Mouse (Mus musculus): ENCODE measurements around the gene Hist1h2be.
"Not testable (repeated sequence)": the region's sequence is repeated elsewhere in the genome, so short reads cannot be mapped to it uniquely, and the experiment has no call there.

DNA sequence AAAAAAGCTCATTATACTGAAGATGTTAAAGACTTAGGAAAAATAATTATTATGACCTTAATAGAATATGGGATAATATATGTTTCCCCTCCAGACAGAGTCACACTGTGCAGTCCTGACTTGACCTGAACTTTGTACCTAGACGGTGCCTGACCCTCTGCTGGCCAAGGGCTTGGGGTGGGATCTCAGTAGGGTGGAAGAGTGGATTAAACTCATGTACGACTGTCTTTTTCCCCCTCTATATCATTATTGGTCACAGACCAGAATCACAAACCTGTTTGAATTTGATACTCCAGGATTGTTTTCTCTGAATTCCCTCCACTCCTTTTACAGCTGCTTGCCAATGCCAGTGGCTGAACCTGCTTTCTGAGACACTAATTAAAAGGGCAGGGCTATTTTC lies 60.2 kb downstream of the Hist1h2be start:
- not testable (repeated sequence) for TF ChIP-seq CTCF, EP300 (IDR thresholded peaks at IDR 0.05; ENCODE audit: low read depth)

Data from heart, postnatal 0 days (tissue).